Mouse (Mus musculus) MEL (cell line): Measurements from ENCODE around the gene Ppp2r1b.
A peak's percentile ranks its signal among the peaks of the same experiment; 100 is the strongest.

ENCODE experiments used
- CHD2 ChIP-seq: IDR thresholded peaks from 2 replicates; pipeline ENCODE4 v1.6.1; 2011; ENCODE audit warnings: low read length, improper control_type of control experiment
- CTCF ChIP-seq, 3 experiments: IDR thresholded peaks in 2 of 3; conservative IDR thresholded peaks in 1 of 3; 2 replicates each; pipeline ENCODE4 v1.5.1; 2011 to 2012; ENCODE audit warnings: low read length in 3 of 3, low read depth in 2 of 3, mild to moderate bottlenecking in 2 of 3, improper control_type of control experiment in 1 of 3, inconsistent platforms in 1 of 3, mixed read lengths in 1 of 3, moderate library complexity in 1 of 3; ENCODE audit not compliant: control insufficient read depth in 1 of 3, insufficient read depth in 1 of 3, poor library complexity in 1 of 3, severe bottlenecking in 1 of 3
- E2F4 ChIP-seq: IDR thresholded peaks from 2 replicates; pipeline ENCODE4 v1.6.1; 2011; ENCODE audit warnings: low read depth, low read length, improper control_type of control experiment, borderline replicate concordance
- GATA1 ChIP-seq: IDR thresholded peaks from 2 replicates; pipeline ENCODE4 v1.6.1; 2011; ENCODE audit warnings: low read depth, low read length, improper control_type of control experiment
- MYB ChIP-seq: IDR thresholded peaks from 2 replicates; pipeline ENCODE4 v1.6.1; 2011; ENCODE audit warnings: mild to moderate bottlenecking, low read depth, low read length, improper control_type of control experiment
- POLR2A ChIP-seq, 2 experiments: IDR thresholded peaks; 2 replicates each; pipeline ENCODE4 v1.6.1; 2011 to 2012; ENCODE audit warnings: low read length in 2 of 2, mild to moderate bottlenecking in 2 of 2, control low read depth in 1 of 2, improper control_type of control experiment in 1 of 2, low read depth in 1 of 2, moderate library complexity in 1 of 2; ENCODE audit not compliant: control insufficient read depth in 1 of 2, insufficient read depth in 1 of 2, poor library complexity in 1 of 2
- POLR2AphosphoS2 ChIP-seq: IDR thresholded peaks from 2 replicates; pipeline ENCODE4 v1.6.1; 2011; ENCODE audit warnings: low read length, improper control_type of control experiment
- POLR2AphosphoS5 ChIP-seq: IDR thresholded peaks from 2 replicates; pipeline ENCODE4 v1.6.1; 2012; ENCODE audit warnings: low read depth, borderline replicate concordance, mild to moderate bottlenecking, inconsistent platforms, low read length, moderate library complexity, mixed read lengths
- TBP ChIP-seq: IDR thresholded peaks from 2 replicates; pipeline ENCODE4 v1.8.0; 2011; ENCODE audit warnings: low read depth, low read length, improper control_type of control experiment
- USF1 ChIP-seq: IDR thresholded peaks from 2 replicates; pipeline ENCODE4 v1.6.1; 2014; ENCODE audit warnings: low read depth, mild to moderate bottlenecking, inconsistent platforms, low read length, improper control_type of control experiment, moderate library complexity
- ZC3H11A ChIP-seq: IDR thresholded peaks from 2 replicates; pipeline ENCODE4 v1.6.1; 2012; ENCODE audit warnings: low read depth, mild to moderate bottlenecking, inconsistent platforms, low read length, improper control_type of control experiment
- ZMIZ1 ChIP-seq: IDR thresholded peaks from 2 replicates; pipeline ENCODE4 v1.6.1; 2012; ENCODE audit warnings: low read depth, mild to moderate bottlenecking, inconsistent platforms, low read length, improper control_type of control experiment, moderate library complexity
- ZNF384 ChIP-seq: IDR thresholded peaks from 2 replicates; pipeline ENCODE4 v1.6.1; 2012; ENCODE audit warnings: low read depth, mild to moderate bottlenecking, inconsistent platforms, low read length, improper control_type of control experiment

- TF ChIP-seq POLR2AphosphoS5 (no peak), POLR2AphosphoS2 (no peak), ZC3H11A (no peak), ZNF384 (no peak), E2F4 (no peak), ZMIZ1 (no peak), CHD2 (no peak), POLR2A (IDR thresholded peaks at IDR 0.05; ENCODE audit: control insufficient read depth in 1 of 2, insufficient read depth in 1 of 2, low read depth in 1 of 2, low read length in 2 of 2, poor library complexity in 1 of 2) (no peak), TBP (no peak), GATA1 (peak; percentile 91), CTCF (IDR thresholded peaks at IDR 0.05 in 2 of 3, conservative IDR thresholded peaks at IDR 0.05 in 1 of 3; ENCODE audit: control insufficient read depth in 1 of 3, insufficient read depth in 1 of 3, low read depth in 2 of 3, low read length in 3 of 3, poor library complexity in 1 of 3, severe bottlenecking in 1 of 3) (no peak), MYB (no peak), USF1 (no peak)
Measured at GRCm38 (mm10) chr9:50925801-50926200, 80.7 kb downstream of the Ppp2r1b start.
